Mouse (Mus musculus): ENCODE results near the gene Fto.
A peak's percentile ranks its signal among the peaks of the same experiment; 100 is the strongest.

Gene Fto

GRCm38 (mm10) chr8:91532671-91533436 lies 219.5 kb downstream of the Fto start:
- no peak for DNase-seq

- no peak for DNase-seq
These were observed 221.4 kb downstream of the Fto start for GRCm38 (mm10) chr8:91534752-91535151.

- no peak for DNase-seq
These were observed 224.8 kb downstream of the Fto start for GRCm38 (mm10) chr8:91538109-91538508.

- no peak for DNase-seq
These were observed 225.6 kb downstream of the Fto start for GRCm38 (mm10) chr8:91538892-91539291.

GRCm38 (mm10) chr8:91539586-91539985 lies 226.3 kb downstream of the Fto start:
- DNase-seq, result no peak

GRCm38 (mm10) chr8:91541229-91541628 lies 227.9 kb downstream of the Fto start:
- no peak for DNase-seq

- DNase-seq, result no peak
These were observed 232.2 kb downstream of the Fto start for GRCm38 (mm10) chr8:91545561-91545960.

- DNase-seq, result no peak
These were observed 233.3 kb downstream of the Fto start for GRCm38 (mm10) chr8:91546599-91546998.

- no peak for DNase-seq
These were observed 236.8 kb downstream of the Fto start for GRCm38 (mm10) chr8:91550131-91550530.

- DNase-seq, result no peak
These were observed 237.9 kb downstream of the Fto start for GRCm38 (mm10) chr8:91551166-91551765.

GRCm38 (mm10) chr8:91551775-91552538 lies 238.6 kb downstream of the Fto start:
- peak; percentile 98 for DNase-seq

- DNase-seq, result no peak
These were observed 239.3 kb downstream of the Fto start for GRCm38 (mm10) chr8:91552635-91553034.

GRCm38 (mm10) chr8:91553387-91553786 lies 240.1 kb downstream of the Fto start:
- no peak for DNase-seq

GRCm38 (mm10) chr8:91557041-91557587 lies 243.8 kb downstream of the Fto start:
- no peak for DNase-seq

- DNase-seq, result peak; percentile 95
These were observed 245.1 kb downstream of the Fto start for GRCm38 (mm10) chr8:91558408-91558807.

GRCm38 (mm10) chr8:91560017-91560591 lies 246.8 kb downstream of the Fto start:
- DNase-seq, result no peak

- no peak for DNase-seq
These were observed 247.9 kb downstream of the Fto start for GRCm38 (mm10) chr8:91561241-91561640.

GRCm38 (mm10) chr8:91562600-91562999 lies 249.3 kb downstream of the Fto start:
- no peak for DNase-seq

GRCm38 (mm10) chr8:91563326-91563725 lies 250.0 kb downstream of the Fto start:
- DNase-seq, result no peak

- no peak for DNase-seq
These were observed 252.7 kb downstream of the Fto start for GRCm38 (mm10) chr8:91565869-91566502.

- DNase-seq, result no peak
These were observed 253.2 kb downstream of the Fto start for GRCm38 (mm10) chr8:91566503-91566869.

GRCm38 (mm10) chr8:91569874-91570273 lies 256.5 kb downstream of the Fto start:
- DNase-seq, result peak; percentile 88

GRCm38 (mm10) chr8:91570809-91571208 lies 257.5 kb downstream of the Fto start:
- no peak for DNase-seq
